Mouse (Mus musculus) ES-CJ7 (cell line): ENCODE measurements around the gene Fam114a2.
"Not testable (repeated sequence)": the region's sequence is repeated elsewhere in the genome, so short reads cannot be mapped to it uniquely, and the experiment has no call there.

ENCODE experiments used
- DNase-seq: peaks from one replicate; pipeline ENCODE4 v3.0.0; 2011; ENCODE audit warnings: low read depth, low spot score

The Fam114a2 gene

GRCm38 (mm10) chr11:57518091-57518750 lies at the start of gene Fam114a2, which contains the start of gene Mfap3:
Gene Fam114a2 (minus strand): TSS chr11:57518617.
Gene Mfap3 (plus strand): TSS chr11:57518664.
- DNase-seq: peak; percentile 92

DNA sequence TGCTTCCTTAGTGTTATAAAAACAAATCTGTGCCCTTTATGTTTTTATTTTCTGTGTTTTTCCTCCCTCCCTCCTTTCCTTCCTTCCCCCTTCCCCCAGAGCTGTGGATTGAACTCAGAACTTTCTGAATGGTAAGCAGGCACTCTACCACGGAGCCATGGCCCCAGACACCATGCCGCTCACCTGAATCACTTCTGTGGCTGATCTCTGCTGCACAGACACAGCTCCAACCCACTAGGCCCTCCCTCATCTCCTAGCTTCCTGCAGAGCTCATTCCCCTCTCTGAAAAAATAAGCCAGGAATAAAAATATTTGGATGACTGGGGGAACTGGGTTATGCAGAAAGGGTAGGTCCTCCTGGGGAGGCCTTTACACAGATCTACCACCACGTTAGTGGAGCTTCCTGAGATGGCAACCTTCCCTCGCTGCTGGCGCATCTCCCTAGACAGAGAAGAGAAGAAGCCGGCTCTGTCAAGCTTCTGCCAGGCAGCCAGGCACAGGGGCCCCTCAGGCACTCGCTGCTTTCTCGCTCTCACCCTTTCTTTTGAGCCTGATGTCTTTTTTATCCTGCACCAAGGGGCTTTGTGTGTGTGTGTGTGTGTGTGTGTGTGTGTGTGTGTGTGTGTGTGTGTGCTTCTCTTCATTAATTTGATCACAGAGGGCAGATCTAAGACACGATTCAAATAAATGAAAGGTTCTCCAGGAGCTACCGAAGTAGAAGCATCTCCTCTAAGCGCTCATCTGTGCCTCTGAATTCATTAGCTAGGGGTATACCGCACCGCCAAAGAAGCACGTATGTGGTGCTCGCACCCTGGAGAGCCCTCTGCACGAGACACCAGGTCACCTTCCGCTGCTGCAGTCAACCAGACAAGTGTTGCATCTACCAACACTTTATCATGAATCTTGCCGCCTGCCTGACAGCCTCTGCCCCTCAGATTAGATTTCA lies 47.9 kb upstream of the Fam114a2 start:
- no peak for DNase-seq

- DNase-seq: no peak
These were observed 46.1 kb upstream of the Fam114a2 start for GRCm38 (mm10) chr11:57564564-57564963.

- not testable (repeated sequence) for DNase-seq
These were observed 39.5 kb upstream of the Fam114a2 start for GRCm38 (mm10) chr11:57557936-57558335.

DNA sequence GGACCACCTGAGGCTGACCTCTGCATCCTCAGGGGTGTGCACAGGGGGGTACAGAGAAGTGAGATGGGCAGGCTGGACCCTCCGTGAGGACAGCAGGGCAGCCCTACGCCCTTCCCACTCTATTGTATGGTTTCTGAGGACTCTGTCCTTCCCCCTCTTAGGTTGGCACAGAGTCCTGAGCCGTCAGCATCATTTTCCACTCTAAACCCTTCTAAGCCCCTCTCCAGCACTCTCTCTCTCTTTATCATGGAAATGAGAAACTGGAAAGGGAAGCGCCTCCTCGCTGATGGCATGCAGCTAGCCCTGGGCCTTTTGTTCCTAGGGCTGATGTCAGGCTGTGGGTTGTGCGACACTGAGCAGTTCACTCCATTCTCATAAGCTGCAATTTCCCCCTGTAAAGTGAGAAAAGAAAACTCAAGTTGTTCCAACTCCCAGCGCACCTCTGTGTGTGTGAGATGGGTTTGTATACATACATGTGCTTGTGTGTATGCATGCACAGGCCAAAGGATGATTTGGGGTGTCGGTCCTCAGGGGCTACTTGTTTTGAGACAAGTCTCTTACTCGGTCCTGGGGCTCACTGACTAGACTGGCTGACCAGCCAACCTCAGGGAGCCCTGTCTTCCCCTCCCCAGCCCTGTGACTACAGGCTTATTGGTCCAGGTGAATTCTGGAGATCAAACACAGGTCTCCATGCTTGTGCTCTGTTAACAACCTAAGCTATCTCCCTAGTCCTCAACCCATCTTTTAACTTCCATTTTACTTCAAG lies 34.8 kb upstream of the Fam114a2 start:
- no peak for DNase-seq

DNA sequence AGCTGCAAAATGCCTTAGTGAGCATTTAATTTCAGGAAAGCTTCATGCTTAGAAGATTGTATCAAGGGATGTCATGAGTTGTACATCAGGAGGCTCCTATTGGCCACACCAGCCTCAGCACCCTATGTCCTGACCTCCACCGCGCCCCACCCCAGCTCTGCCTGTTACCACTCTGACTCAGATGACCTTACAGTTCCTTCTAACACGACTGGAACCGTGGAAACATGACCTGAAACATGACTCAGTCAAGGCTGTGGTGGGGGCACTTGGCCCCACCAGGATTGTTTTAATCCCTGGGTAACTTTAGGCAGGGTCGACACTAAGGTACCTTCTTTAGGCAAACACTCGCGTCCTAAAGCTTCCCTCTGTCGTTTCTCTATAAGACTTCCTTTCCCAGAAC lies 32.6 kb upstream of the Fam114a2 start:
- no peak for DNase-seq

DNA sequence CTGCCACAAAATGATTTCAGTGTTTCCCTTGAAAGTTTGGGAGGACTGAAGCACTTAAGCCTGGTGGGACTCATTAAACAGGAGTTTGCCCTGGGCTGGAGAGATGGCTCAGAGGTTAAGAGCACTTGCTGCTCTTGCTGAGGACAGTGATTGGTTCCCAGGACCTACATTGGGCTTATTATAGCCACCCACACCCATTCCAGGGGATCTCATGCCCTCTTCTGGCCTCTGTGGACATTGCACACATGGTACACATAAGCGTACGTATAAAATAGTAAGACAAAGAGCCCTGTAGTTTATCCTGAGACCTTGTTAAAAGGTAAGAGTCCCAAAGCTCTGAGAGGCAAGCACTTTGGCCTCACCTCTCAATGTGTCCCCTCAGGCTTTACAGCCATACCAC lies 31.8 kb upstream of the Fam114a2 start:
- peak; percentile 25 for DNase-seq

- DNase-seq: peak; percentile 66
These were observed 30.5 kb upstream of the Fam114a2 start for GRCm38 (mm10) chr11:57548618-57549550.

DNA sequence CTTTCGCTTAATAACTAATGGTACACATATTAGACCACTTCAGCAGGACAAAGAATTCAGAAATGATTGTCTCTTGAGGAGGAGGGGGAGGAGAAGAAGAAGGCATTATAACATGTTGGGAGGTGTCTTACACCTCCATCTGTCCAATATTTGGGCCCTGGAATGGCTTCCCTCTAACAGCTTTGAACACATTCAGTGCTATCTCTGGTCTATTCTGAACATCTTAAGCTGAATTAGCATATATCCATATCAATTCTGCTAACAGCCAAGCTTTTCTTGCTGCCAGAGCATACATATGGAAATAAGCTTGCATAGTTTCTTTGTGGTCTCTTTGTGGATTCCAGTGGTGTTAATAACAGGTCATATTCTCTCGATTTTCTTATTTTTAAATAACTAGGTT lies 22.3 kb upstream of the Fam114a2 start:
- no peak for DNase-seq

DNA sequence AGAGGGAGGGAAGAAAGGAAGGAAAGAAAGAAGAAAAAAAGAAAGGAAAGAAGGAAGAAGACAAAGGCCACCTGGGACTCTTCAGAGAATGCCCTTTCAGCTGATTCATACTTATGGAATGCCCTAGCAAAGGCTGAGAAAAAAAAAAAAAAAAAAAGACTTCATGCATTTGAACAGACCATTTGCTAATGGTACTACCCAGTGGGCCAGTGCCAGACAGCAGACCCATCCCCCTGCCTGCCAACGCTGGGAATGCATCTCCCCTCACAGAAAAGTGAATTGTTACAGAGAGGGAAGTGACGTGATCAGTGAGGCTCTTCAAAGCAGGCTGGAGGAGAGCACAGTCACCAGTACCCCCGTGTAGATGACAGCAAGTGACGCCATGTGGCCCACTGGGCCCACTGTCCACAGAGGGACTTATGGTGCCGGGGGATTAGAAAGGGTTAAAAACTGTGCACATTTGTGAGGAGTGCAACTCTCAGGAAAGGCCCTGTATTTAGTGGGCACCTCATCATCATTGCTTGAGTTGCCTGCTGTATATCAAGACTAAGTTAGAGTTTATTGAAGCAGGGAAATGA lies 21.5 kb upstream of the Fam114a2 start:
- DNase-seq: no peak

DNA sequence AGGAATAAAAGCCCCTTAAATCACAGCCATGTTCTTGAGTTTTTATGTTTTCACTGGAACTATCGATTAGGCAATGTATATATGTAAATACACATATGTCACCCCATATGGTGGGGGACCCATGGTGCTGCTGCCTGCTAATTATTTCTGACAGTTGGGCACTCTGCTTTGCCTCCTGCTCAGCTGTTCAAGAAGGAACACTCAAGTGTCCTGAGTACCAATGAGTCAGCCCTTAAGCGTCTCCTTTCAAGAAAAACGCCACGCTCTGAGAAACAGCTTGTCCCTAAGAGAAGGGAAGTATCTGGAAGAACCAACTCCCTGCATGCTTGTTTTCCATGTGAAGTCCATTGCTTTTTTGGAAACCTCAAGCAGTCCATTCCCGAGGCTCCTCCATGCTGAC lies 17.5 kb upstream of the Fam114a2 start:
- no peak for DNase-seq

- DNase-seq: no peak
These were observed 13.9 kb upstream of the Fam114a2 start for GRCm38 (mm10) chr11:57532306-57532705.

- no peak for DNase-seq
These were observed 13.0 kb upstream of the Fam114a2 start for GRCm38 (mm10) chr11:57531300-57531950.

DNA sequence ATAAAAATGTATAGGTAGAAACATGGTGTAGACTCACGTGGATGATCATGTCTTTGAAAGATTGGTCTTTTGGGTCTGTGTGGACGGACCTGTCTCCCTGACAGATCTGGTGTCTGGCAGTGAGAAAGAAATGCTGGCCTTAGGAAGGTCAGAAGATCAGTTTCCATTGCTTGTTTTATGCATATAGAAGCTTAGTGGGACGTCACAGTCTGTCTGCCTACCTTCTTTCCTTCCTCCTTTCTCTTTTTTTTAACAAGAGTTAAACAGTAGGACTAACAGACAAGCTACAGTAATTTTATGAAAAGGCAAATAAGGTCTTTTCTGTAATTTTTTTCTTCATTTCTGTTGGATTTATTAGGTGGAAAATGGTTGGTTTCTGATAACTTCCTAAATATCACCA lies 10.7 kb upstream of the Fam114a2 start:
- no peak for DNase-seq

- DNase-seq: no peak
These were observed 9.1 kb upstream of the Fam114a2 start for GRCm38 (mm10) chr11:57527506-57527905.

DNA sequence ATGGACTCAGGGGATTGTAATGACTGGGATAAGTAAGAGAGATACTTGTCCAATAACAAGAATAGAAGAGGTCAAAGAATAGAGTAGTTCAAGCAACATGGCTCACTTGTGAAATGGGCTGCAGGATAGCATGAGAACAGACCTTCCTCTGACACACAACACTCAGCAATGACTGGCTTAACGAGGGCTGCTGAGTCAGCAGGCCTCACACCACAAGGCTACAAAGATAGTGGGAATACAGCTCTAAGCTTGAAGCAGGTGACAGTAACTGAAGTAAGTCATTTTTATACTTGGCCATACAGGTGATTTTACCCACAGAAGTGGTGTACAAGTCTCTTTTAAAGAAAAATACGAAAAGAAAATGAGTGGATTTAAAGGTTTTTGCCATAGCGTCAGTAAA lies 7.5 kb upstream of the Fam114a2 start:
- DNase-seq: no peak

- no peak for DNase-seq
These were observed 6.2 kb upstream of the Fam114a2 start for GRCm38 (mm10) chr11:57524597-57524996.

- DNase-seq: no peak
These were observed 5.0 kb upstream of the Fam114a2 start for GRCm38 (mm10) chr11:57523418-57523817.

- no peak for DNase-seq
These were observed 3.6 kb upstream of the Fam114a2 start for GRCm38 (mm10) chr11:57522046-57522445.

DNA sequence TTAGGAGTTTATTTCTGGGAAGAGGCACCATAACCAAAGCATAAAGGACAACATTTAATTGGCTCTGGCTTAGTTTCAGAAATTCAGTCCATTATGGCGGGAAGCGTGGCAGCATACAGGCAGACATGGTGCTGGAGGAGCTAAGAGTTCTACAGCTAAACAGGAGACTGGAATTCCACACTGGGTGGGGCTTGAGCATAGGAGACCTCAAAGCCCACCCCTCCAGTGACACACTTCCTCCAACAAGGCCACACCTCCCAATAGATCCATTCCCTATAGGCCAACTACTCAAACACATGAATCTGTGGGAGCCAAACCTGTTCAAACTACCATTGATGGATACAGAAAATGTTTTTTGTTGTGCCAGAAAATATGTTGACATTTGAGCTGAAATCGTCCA lies 2.8 kb upstream of the Fam114a2 start:
- DNase-seq: peak; percentile 16
